Mouse (Mus musculus) brain, embryonic 14.5 days (tissue): ENCODE measurements around the gene Gm10031.
A peak's percentile ranks its signal among the peaks of the same experiment; 100 is the strongest.

Source experiments
- CTCF ChIP-seq: fragments of 200-500 bp; IDR thresholded peaks from 2 replicates; pipeline ENCODE4 v1.5.1; 2012; ENCODE audit warnings: inconsistent platforms, mild to moderate bottlenecking, moderate library complexity, borderline replicate concordance; ENCODE audit not compliant: insufficient read depth, insufficient read length; ENCODE audit errors: extremely low read depth
- POLR2A ChIP-seq: fragments of 200-500 bp; IDR thresholded peaks from 2 replicates; pipeline ENCODE4 v1.6.1; 2012; ENCODE audit warnings: mild to moderate bottlenecking, inconsistent platforms, borderline replicate concordance; ENCODE audit not compliant: poor library complexity, insufficient read depth, insufficient read length, severe bottlenecking; ENCODE audit errors: extremely low read depth

GRCm38 (mm10) chr1:156504945-156505523 is 18.8 kb upstream of the Gm10031 start:
- TF ChIP-seq CTCF: peak; percentile 25; the same call in 1 of the 2 replicates
- no peak for TF ChIP-seq POLR2A
